Mouse (Mus musculus) spleen, adult 2 months (tissue): ENCODE data around the gene Erlin1. TPM values are rescaled to one million over a fixed set of nuclear protein-coding genes. Genes with fewer than 3 reads are reported as not detected.

Experiments used
- DNase-seq, 2 experiments: peaks; one replicate each; pipeline versions ENCODE4 v3.0.0 to v3.0.0-alpha.2; 2012 to 2021; ENCODE audit warnings: low spot score in 2 of 2, low read depth in 1 of 2
- H3K27ac ChIP-seq: fragments of 200-500 bp; 2 replicates; pipeline ENCODE4 v1.5.1; 2012; ENCODE audit warnings: low read length, inconsistent platforms; ENCODE audit not compliant: insufficient read depth
- H3K27me3 ChIP-seq: fragments of 200-500 bp; 2 replicates; pipeline ENCODE4 v1.6.1; 2012; ENCODE audit warnings: mild to moderate bottlenecking, moderate library complexity, low read length, inconsistent platforms; ENCODE audit not compliant: control insufficient read depth, insufficient read depth
- H3K36me3 ChIP-seq: fragments of 200-500 bp; 2 replicates; pipeline ENCODE4 v1.6.1; 2012; ENCODE audit warnings: mild to moderate bottlenecking, low read length, inconsistent platforms; ENCODE audit not compliant: control insufficient read depth, insufficient read depth
- H3K4me1 ChIP-seq: fragments of 200-500 bp; 2 replicates; pipeline ENCODE4 v1.6.1; 2011; ENCODE audit warnings: inconsistent platforms; ENCODE audit not compliant: control insufficient read depth, insufficient read depth, insufficient read length
- H3K4me3 ChIP-seq: fragments of 200-500 bp; 2 replicates; pipeline ENCODE4 v1.5.1; 2011; ENCODE audit warnings: mild to moderate bottlenecking, inconsistent platforms; ENCODE audit not compliant: insufficient read depth, insufficient read length; ENCODE audit errors: extremely low read depth
- CTCF ChIP-seq: fragments of 200-500 bp; IDR thresholded peaks from 2 replicates; pipeline ENCODE4 v1.5.1; 2011; ENCODE audit warnings: mild to moderate bottlenecking, inconsistent platforms; ENCODE audit not compliant: insufficient read depth, insufficient read length, insufficient replicate concordance; ENCODE audit errors: extremely low read depth
- POLR2A ChIP-seq: fragments of 200-500 bp; IDR thresholded peaks from 2 replicates; pipeline ENCODE4 v1.6.1; 2011; ENCODE audit warnings: low read depth, low read length, inconsistent platforms
- WGBS: fragments of 180-500 bp; shearing (Covaris S2); methylation state at CpG from one replicate; pipeline ENCODE4 v1.1.7; 2018; 5-methylcytosine and 5-hydroxymethylcytosine counted together
- polyA plus RNA-seq: library from polyadenylated mRNA; depleted of rRNA; stranded (reverse); fragments of >200 nt; gene quantifications from 2 replicates; pipeline ENCODE4 v1.2.3, GENCODE M21; 2012

Erlin1 gene
- polyA plus RNA-seq, 1 experiment = 4.5 TPM

GRCm38 (mm10) chr19:44077024-44077423 is 7.4 kb upstream of the Erlin1 start:
- peaks cover 32% of the 10 kb centered on the region for H3K36me3 ChIP-seq
- H3K4me1 ChIP-seq = no peaks in the 10 kb centered on the region
- H3K4me3 ChIP-seq = no peak overlapping the region
- WGBS = 82% methylated on average over 4 of the region's 4 CpGs
- no peak for TF ChIP-seq POLR2A
- TF ChIP-seq CTCF = no peak
- DNase-seq = no peak
- no peaks in the 10 kb centered on the region for H3K27me3 ChIP-seq
- no peak overlapping the region for H3K27ac ChIP-seq

GRCm38 (mm10) chr19:44076457-44076856 is 6.9 kb upstream of the Erlin1 start:
- peaks cover 31% of the 10 kb centered on the region for H3K36me3 ChIP-seq
- 97% methylated on average over 9 of the region's 9 CpGs for WGBS

GRCm38 (mm10) chr19:44074986-44075385 is 5.4 kb upstream of the Erlin1 start:
- H3K27ac ChIP-seq = no peak overlapping the region
- whole genome bisulfite sequencing = 81% methylated on average over 11 of the region's 11 CpGs
- TF ChIP-seq CTCF (no peak), POLR2A (no peak)
- DNase-seq = no peak
- H3K4me1 ChIP-seq = no peaks in the 10 kb centered on the region
- H3K36me3 ChIP-seq = peaks cover 29% of the 10 kb centered on the region
- no peaks in the 10 kb centered on the region for H3K27me3 ChIP-seq
- H3K4me3 ChIP-seq = no peak overlapping the region

More at GRCm38 (mm10) chr19:44076457-44076856, 6.9 kb upstream of the Erlin1 start:
- Histone ChIP-seq H3K4me1 (no peaks in the 10 kb centered on the region), H3K27me3 (no peaks in the 10 kb centered on the region), H3K4me3 (no peak overlapping the region), H3K27ac (no peak overlapping the region)
- TF ChIP-seq CTCF = no peak
- TF ChIP-seq POLR2A = no peak
- no peak for DNase-seq

GRCm38 (mm10) chr19:44071166-44071565 is 1.6 kb upstream of the Erlin1 start:
- WGBS = 92% methylated on average over 5 of the region's 5 CpGs
- no peak overlapping the region for H3K27ac ChIP-seq
- no peak for DNase-seq
- H3K27me3 ChIP-seq = no peaks in the 10 kb centered on the region
- TF ChIP-seq CTCF (no peak), POLR2A (no peak)
- peaks cover 12% of the 10 kb centered on the region for H3K36me3 ChIP-seq
- H3K4me1 ChIP-seq = no peaks in the 10 kb centered on the region; the same call in 1 of the 2 replicates
- H3K4me3 ChIP-seq = no peak overlapping the region

DNA sequence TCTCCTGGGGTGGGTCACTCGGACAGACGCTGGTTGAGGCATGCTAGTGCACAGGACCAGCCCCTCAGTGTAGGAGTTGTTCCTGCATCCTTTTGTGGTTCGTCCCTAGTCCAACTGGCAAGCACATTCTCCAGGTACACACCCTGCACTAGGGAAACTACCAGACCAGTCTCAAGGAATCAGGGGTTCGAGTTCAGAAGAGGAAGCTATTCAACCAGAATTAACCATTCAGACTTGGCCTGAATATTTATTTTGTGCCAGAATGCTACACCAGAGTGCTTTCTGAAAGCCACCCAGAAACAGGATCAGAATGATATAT is 288 bp upstream of the Erlin1 start:
- Histone ChIP-seq H3K4me1 (no peaks in the 10 kb centered on the region; the same call in 1 of the 2 replicates), H3K27me3 (no peaks in the 10 kb centered on the region), H3K4me3 (peak overlapping the region; percentile 89), H3K36me3 (peaks cover 5% of the 10 kb centered on the region; the same call in 1 of the 2 replicates), H3K27ac (peak overlapping the region; percentile 52; the same call in 1 of the 2 replicates)
- no peak for TF ChIP-seq CTCF
- TF ChIP-seq POLR2A = no peak
- DNase-seq = no peak
- WGBS = 5% methylated on average over 4 of the region's 4 CpGs

- WGBS = 63% methylated on average over 4 of the region's 4 CpGs
- no peak overlapping the region; the same call in 1 of the 2 replicates for H3K4me3 ChIP-seq
- no peaks in the 10 kb centered on the region for H3K27me3 ChIP-seq
- no peaks in the 10 kb centered on the region; the same call in 1 of the 2 replicates for H3K4me1 ChIP-seq
- TF ChIP-seq POLR2A = no peak
- no peak for DNase-seq
- no peak overlapping the region for H3K27ac ChIP-seq
- peaks cover 3% of the 10 kb centered on the region; the same call in 1 of the 2 replicates for H3K36me3 ChIP-seq
Observed at GRCm38 (mm10) chr19:44068232-44068631, 1.4 kb downstream of the Erlin1 start.

- TF ChIP-seq CTCF (no peak), POLR2A (no peak)
Observed at GRCm38 (mm10) chr19:44067323-44068049, 2.1 kb downstream of the Erlin1 start.

More at GRCm38 (mm10) chr19:44067323-44068049, 2.1 kb downstream of the Erlin1 start:
- no peak overlapping the region for H3K4me3 ChIP-seq
- no peaks in the 10 kb centered on the region; the same call in 1 of the 2 replicates for H3K4me1 ChIP-seq
- WGBS = 57% methylated on average over 9 of the region's 9 CpGs
- H3K36me3 ChIP-seq = peaks cover 5% of the 10 kb centered on the region
- 0 out of 2 replicates have a peak overlapping the region, but pooled peaks have one; percentile 33 for H3K27ac ChIP-seq
- peak; percentile 16 to 36 for DNase-seq
- H3K27me3 ChIP-seq = no peaks in the 10 kb centered on the region
